Mouse (Mus musculus) cerebellum, postnatal 36 days (tissue): ENCODE measurements around the gene Nkiras2.
"Not testable (repeated sequence)": the region's sequence is repeated elsewhere in the genome, so short reads cannot be mapped to it uniquely, and the experiment has no call there.

Experiments
- DNase-seq, 2 experiments: peaks; one replicate each; pipeline ENCODE4 v3.0.0; 2021 to 2022; ENCODE audit warnings: mixed read lengths in 2 of 2

Gene Nkiras2

GRCm38 (mm10) chr11:100618761-100619484, at the start of gene Nkiras2:
Nkiras2 (plus strand) TSS chr11:100619244.
- DNase-seq: no peak

DNA sequence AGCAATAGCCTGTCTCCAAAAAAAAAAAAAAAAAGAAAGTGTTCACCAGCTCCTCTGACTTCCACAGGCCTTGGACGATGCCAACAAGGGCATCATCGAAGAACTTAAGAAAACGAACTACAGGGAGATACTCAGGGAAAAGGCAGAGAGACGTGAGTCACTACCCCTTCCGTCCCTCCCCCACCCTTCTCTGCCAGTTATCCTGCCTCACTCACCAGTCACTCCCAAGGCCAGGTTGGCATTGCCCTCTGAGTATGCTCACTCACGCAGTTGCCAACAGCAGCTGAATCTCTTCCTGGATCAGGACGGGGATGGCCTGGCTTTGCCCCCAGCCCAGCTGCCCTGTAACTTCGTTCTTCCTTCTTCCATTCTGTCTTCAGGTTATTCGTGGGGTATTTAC, 49.3 kb upstream of the Nkiras2 start:
- DNase-seq: no peak

- peak; percentile 67 to 85 for DNase-seq
Observed at GRCm38 (mm10) chr11:100570430-100571201, 48.4 kb upstream of the Nkiras2 start.

GRCm38 (mm10) chr11:100571202-100571567, 47.9 kb upstream of the Nkiras2 start:
- DNase-seq: peak; percentile 31 to 34

GRCm38 (mm10) chr11:100574188-100574587, 44.9 kb upstream of the Nkiras2 start:
- DNase-seq: no peak

DNA sequence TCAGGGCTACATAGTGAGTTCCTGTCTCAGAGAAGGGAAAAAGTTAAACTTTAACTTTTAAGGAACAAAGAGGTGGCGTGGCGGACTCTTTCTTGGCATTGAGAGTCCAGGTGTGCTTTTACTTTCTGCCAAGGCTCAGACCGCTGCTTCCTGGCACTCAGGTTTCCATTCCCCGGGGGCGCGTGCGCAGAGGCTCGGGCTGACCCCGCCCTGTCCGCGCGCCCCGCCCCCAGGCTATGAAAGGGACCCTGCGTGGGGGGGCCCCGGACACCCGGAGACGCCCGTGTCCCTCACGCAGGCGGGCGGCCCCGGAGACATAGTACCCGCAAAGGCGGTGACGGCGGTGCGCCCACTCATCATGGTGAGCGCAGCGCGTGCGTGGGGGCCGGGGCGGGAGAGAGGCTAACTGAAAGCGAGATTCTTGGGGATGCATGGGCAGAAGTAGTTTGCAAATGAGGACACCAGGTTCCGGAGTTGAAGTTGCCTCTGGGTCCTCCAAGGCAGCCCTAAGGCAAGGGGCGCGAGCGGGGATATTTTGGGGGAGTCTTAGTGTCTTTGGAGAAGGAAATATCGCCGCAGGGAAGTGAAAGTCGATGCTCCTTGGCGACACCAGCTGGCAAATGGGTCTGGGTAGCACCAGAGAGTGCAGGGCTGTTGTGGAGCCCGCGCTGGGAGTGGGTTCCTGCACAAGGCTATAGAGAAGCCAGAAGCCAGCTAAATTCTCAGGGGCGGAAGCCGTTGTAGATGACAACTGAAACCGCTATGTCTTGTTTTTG, 44.1 kb upstream of the Nkiras2 start, which contains the start of gene Cnp:
TSS of gene Cnp (plus strand) at position 197 of the 776 bp plus-strand sequence.
- peak; percentile 46 to 65 for DNase-seq

GRCm38 (mm10) chr11:100575484-100575855, 43.6 kb upstream of the Nkiras2 start:
- DNase-seq: no peak

GRCm38 (mm10) chr11:100576256-100576655, 42.8 kb upstream of the Nkiras2 start:
- DNase-seq: no peak

DNA sequence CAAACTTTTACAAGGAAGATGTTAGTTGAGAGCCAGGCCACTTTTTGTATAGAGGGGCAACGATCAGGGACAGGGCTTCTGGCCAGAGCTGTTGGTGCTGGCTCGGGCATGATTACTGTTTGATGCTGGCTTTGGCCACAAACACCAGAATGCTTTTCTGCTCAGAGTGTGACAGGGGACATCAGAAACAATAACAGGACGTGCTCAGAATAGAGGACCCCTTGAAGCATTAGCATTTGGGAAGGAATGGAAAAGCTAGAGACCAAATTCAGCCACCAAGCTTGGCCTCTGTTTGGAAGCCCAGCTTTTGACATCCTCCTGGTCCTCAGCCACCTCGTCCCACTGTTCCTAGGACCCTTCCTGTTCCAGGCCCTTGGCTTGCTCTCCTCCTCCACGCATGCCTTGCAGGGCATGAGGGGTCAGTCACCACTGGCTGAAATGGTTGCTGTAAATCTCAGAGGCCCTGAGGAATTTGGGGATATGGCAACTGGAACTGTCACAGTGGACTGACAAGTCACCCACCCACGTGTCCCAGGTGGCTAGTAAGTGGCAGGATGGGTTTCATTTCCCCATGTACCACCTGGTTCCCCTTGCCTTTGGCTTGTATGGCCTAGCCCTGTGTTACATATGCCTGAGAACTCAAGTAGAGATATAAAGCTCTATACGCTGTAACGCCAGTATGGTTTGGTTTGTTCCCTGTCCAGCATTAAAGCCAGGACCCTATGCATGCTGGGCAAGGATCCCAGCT, 41.0 kb upstream of the Nkiras2 start:
- DNase-seq: no peak

- no peak for DNase-seq
Observed at GRCm38 (mm10) chr11:100579116-100579799, 39.8 kb upstream of the Nkiras2 start.

- no peak for DNase-seq
Observed at GRCm38 (mm10) chr11:100580275-100580674, 38.8 kb upstream of the Nkiras2 start.

- peak in 1 of 2 experiments; percentile 41 for DNase-seq
Observed at GRCm38 (mm10) chr11:100581756-100582155, 37.3 kb upstream of the Nkiras2 start.

GRCm38 (mm10) chr11:100582413-100582812, 36.6 kb upstream of the Nkiras2 start:
- not testable (repeated sequence) for DNase-seq

DNA sequence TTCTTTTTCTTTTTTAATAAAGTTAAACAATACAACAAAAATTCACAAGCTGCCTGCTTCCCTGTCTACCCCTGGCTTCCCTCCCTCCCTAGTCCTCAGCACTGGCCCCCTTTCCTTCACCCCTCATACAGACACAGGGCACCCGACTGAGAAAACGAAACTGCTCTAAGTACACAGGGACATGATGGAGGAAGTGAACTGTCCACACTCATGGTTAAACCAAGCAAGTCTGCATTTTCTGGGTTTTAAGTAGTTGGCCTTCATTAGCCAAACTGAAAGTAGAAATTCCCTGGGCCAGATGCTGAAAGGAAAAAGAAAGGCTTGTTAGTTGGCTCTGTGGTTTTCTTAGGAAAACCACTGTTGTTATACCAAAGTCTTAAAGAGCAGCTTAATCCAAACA, 36.2 kb upstream of the Nkiras2 start:
- no peak for DNase-seq

DNA sequence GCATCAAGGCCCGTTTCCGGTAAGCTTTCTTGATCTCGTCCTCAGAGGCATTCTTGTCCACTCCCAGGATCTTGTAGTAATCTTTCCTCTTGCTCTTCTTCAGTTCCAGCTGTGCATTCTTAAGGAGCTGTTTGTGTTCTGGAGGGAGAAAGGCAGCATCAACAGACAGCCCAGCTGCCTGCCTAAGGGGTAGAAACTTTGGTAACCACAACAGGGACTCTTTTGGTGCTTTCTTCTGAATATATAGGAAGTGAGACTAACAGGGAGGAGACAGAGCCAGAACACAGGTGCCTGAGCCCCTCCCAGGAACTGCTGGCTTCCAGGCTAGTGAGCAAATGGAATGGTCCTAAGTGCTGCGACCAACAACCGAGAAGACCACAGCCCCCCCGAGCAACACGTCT, 34.5 kb upstream of the Nkiras2 start:
- no peak for DNase-seq

DNA sequence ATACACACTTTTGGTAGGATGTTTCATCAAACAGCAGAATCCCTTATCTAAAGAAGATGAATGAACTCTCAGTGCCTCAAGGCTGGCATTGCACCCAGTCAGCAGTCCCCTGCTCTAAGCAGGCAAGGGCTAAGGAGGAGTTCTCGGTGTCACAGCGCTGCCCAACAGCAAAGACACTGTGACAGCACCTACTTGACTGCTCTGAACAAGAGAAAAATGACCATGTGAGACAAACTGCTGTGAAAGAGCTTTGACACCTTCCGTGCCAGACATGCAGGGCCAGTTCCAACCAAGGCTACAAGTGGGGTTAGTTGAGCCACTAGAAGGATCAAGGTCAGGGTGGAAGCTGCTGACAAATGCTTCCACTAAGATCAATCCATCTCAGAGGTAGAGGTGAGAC, 33.9 kb upstream of the Nkiras2 start:
- no peak for DNase-seq

GRCm38 (mm10) chr11:100588462-100588861, 30.6 kb upstream of the Nkiras2 start:
- no peak for DNase-seq

- DNase-seq: no peak
Observed at GRCm38 (mm10) chr11:100592346-100593046, 26.5 kb upstream of the Nkiras2 start.

- DNase-seq: no peak
Observed at GRCm38 (mm10) chr11:100594608-100595007, 24.4 kb upstream of the Nkiras2 start.

DNA sequence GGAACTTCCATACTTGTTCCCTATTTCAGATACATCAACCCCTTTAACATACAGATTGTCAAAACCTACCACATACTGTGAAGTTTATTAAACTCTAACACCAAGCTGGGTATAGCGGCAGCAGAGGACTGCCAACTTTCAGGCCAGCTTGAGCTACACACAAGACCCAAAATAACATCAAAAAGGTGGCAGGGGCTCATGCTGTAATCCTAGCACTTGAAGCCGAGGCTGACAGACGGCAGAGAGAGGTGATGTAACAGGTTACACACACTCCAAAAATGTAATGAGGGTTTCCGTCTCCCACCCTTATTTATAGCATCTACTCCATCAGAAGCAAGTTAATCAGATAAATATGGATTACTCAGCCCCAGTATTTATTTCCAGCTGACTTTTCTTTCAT, 23.5 kb upstream of the Nkiras2 start:
- DNase-seq: peak in 1 of 2 experiments; percentile 14

- no peak for DNase-seq
Observed at GRCm38 (mm10) chr11:100598074-100598473, 21.0 kb upstream of the Nkiras2 start.
